21 mouse cellular contexts compared by ENCODE assay signal in genomic region chr1:106647336-106647735, GRCm38 (mm10).
A peak's percentile ranks its signal among the peaks of the same experiment; 100 is the strongest.
DNase-seq lines count a peak whose midpoint lies in the region; ATAC-seq lines count a peak whose summit lies in the region.
"Had no signal": no experiment of that assay in that cellular context is flagged by ENCODE, and none has a peak within 500 bp of the region (broad histone marks: within the 10 kb centered on the region; RNA-seq: fewer than 3 reads in every experiment).

No protein-coding gene starts in this region.

- H3K4me1 ChIP-seq in heart, embryonic 10.5 days: peaks cover 34% of the 10 kb centered on the region
- no peaks in the 10 kb centered on the region for H3K4me1 ChIP-seq in intestine, embryonic 16.5 days (ENCODE audit: control insufficient read depth, insufficient read depth, low read length)
- H3K4me1 ChIP-seq: embryonic facial prominence, embryonic 13.5 days had no signal

- H3K27me3 ChIP-seq in heart, embryonic 10.5 days (ENCODE audit: insufficient read depth, poor library complexity, severe bottlenecking): no peaks in the 10 kb centered on the region
- no peaks in the 10 kb centered on the region for H3K27me3 ChIP-seq in splenic B cell, adult 2 months (ENCODE audit: control insufficient read depth, insufficient read depth, low read length, poor library complexity, severe bottlenecking)
- H3K27me3 ChIP-seq in intestine, embryonic 16.5 days (replicated peaks; ENCODE audit: control insufficient read depth, insufficient read depth, low read length): no peaks in the 10 kb centered on the region
- H3K27me3 ChIP-seq: embryonic facial prominence, embryonic 13.5 days; forebrain, embryonic 13.5 days; hindbrain, embryonic 12.5 days had no signal

- DNase-seq in heart, embryonic 10.5 days (ENCODE audit: low spot score): peak; percentile 10
- DNase-seq in heart, adult 9 months (ENCODE audit: low spot score in 2 of 2): no peak
- peak; percentile 53 for DNase-seq in T-cell, adult 2 months (ENCODE audit: low spot score)
- DNase-seq in splenic B cell, adult 2 months (ENCODE audit: low read depth, low spot score): peak; percentile 41
- DNase-seq in liver: no peak
- no peak for DNase-seq in cerebellum, postnatal 10 days
- DNase-seq: adrenal gland, postnatal 10 days; cerebellum, adult 11-12 months; cerebellum, adult 9-10 months; cerebellum, postnatal 36 days; gastrocnemius, adult 2 months; gastrocnemius, postnatal 25 days; heart, postnatal 10 days; heart, postnatal 4 days had no signal

- no peak overlapping the region for H3K9ac ChIP-seq in intestine, embryonic 16.5 days (ENCODE audit: low read depth, low read length)
- H3K9ac ChIP-seq: embryonic facial prominence, embryonic 13.5 days; forebrain, embryonic 13.5 days; hindbrain, embryonic 12.5 days had no signal

- no peak overlapping the region for H3K4me3 ChIP-seq in heart, embryonic 10.5 days
- no peak overlapping the region for H3K4me3 ChIP-seq in intestine, embryonic 16.5 days (ENCODE audit: low read length)
- H3K4me3 ChIP-seq: embryonic facial prominence, embryonic 13.5 days; forebrain, embryonic 13.5 days; gastrocnemius, adult 2 months; hindbrain, embryonic 12.5 days had no signal

- no peak overlapping the region for H3K4me2 ChIP-seq in intestine, embryonic 16.5 days (ENCODE audit: low read depth, low read length)
- H3K4me2 ChIP-seq: embryonic facial prominence, embryonic 13.5 days; forebrain, embryonic 13.5 days; hindbrain, embryonic 12.5 days had no signal

- WGBS in heart, embryonic 10.5 days: 83% methylated on average over 3 of the region's 3 CpGs
- 91% methylated on average over 3 of the region's 3 CpGs for WGBS in intestine, embryonic 16.5 days

- peak; percentile 48 for ATAC-seq in megakaryocyte, adult 5-6 weeks (ENCODE audit: poor library complexity, severe bottlenecking)
- no peak for ATAC-seq in intestine, embryonic 16.5 days
- ATAC-seq: forebrain, embryonic 13.5 days; hindbrain, postnatal 0 days; intestine, postnatal 0 days had no signal

- no peaks in the 10 kb centered on the region for H3K36me3 ChIP-seq in heart, embryonic 10.5 days
- H3K36me3 ChIP-seq in splenic B cell, adult 2 months (ENCODE audit: control insufficient read depth, insufficient read depth, low read length, poor library complexity, severe bottlenecking): no peaks in the 10 kb centered on the region
- H3K36me3 ChIP-seq in intestine, embryonic 16.5 days (ENCODE audit: control insufficient read depth, insufficient read depth, low read length): no peaks in the 10 kb centered on the region
- H3K36me3 ChIP-seq: embryonic facial prominence, embryonic 13.5 days; hindbrain, embryonic 12.5 days had no signal

- H3K9me3 ChIP-seq in heart, embryonic 10.5 days: no peaks in the 10 kb centered on the region
- H3K9me3 ChIP-seq in intestine, embryonic 16.5 days (ENCODE audit: control insufficient read depth, low read length): no peaks in the 10 kb centered on the region
- H3K9me3 ChIP-seq: embryonic facial prominence, embryonic 13.5 days; forebrain, embryonic 13.5 days; hindbrain, embryonic 12.5 days had no signal

- H3K27ac ChIP-seq in heart, embryonic 10.5 days: no peak overlapping the region
- no peak overlapping the region for H3K27ac ChIP-seq in intestine, embryonic 16.5 days (ENCODE audit: low read length)
- H3K27ac ChIP-seq: embryonic facial prominence, embryonic 13.5 days; forebrain, embryonic 13.5 days; gastrocnemius, adult 2 months; hindbrain, embryonic 12.5 days; hindbrain, postnatal 0 days had no signal

Comparison
In these comparisons a context has a peak if more than half of its experiments do, and no peak if none do; other contexts are left out.
1. DNase-seq: peak in heart, embryonic 10.5 days (single experiment), T-cell, adult 2 months (single experiment) and splenic B cell, adult 2 months (single experiment); none in heart, adult 9 months (0 of 2), liver (single experiment) and cerebellum, postnatal 10 days (0 of 2).